In the genomic region with DNA sequence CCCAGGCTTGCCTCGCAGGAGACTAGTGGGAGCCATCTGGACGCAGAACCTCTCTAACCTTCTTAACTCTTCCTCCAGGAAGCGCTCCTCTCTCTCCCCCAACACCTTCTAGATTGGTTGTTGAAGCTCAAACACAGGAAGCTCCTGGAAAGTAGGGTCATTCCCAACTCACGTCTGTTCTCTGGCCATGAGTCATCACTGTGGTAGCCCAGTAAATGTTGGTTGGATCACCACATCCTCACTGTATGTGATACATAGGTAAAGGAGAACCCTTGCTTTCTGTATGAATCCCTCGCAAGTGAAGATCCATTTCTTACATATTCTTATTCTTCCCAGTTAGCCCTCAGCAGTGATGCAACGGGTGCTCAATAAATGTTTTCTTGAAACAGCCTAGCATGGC, we compare ENCODE assay signal across 27 mouse cellular contexts. TPM values are rescaled to one million over a fixed set of nuclear protein-coding genes. Genes with fewer than 3 reads are reported as not detected.
"Had no signal": no experiment of that assay in that cellular context is flagged by ENCODE, and none has a peak within 500 bp of the region (broad histone marks: within the 10 kb centered on the region; RNA-seq: fewer than 3 reads in every experiment).

No protein-coding gene starts in this region.

- ATAC-seq: hindbrain, embryonic 16.5 days; inflammation-experienced regulatory T-cells, adult 6 months; intestine, embryonic 15.5 days; intestine, postnatal 0 days had no signal

- H3K27ac ChIP-seq: gastrocnemius, adult 2 months; heart, adult 2 months; heart, embryonic 13.5 days; heart, embryonic 15.5 days; hindbrain, embryonic 10.5 days; hindbrain, embryonic 12.5 days; hindbrain, embryonic 14.5 days; intestine, embryonic 15.5 days; layer of hippocampus, adult 2 months; left cerebral cortex, adult 2 months; limb, embryonic 10.5 days; limb, embryonic 12.5 days had no signal

- H3K36me3 ChIP-seq: heart, embryonic 13.5 days; heart, embryonic 15.5 days; hindbrain, embryonic 10.5 days; hindbrain, embryonic 12.5 days; intestine, embryonic 15.5 days; limb, embryonic 10.5 days; limb, embryonic 12.5 days had no signal

- H3K9me3 ChIP-seq: heart, embryonic 13.5 days; heart, embryonic 15.5 days; hindbrain, embryonic 10.5 days; hindbrain, embryonic 12.5 days; intestine, embryonic 15.5 days; limb, embryonic 10.5 days; limb, embryonic 12.5 days had no signal

- DNase-seq: gastrocnemius, adult 2 months; gastrocnemius, postnatal 10 days; gastrocnemius, postnatal 25 days; heart, adult 2 months; heart, postnatal 14 days; heart, postnatal 36 days; kidney, adult 18-20 months; kidney, adult 8-10 months; kidney, postnatal 10 days; kidney, postnatal 4 days; liver had no signal

- H3K9ac ChIP-seq: heart, embryonic 13.5 days; heart, embryonic 15.5 days; hindbrain, embryonic 12.5 days; hindbrain, embryonic 14.5 days; intestine, embryonic 15.5 days; limb, embryonic 12.5 days had no signal

- H3K27me3 ChIP-seq: heart, embryonic 15.5 days; hindbrain, embryonic 12.5 days; intestine, embryonic 15.5 days; limb, embryonic 12.5 days had no signal

- H3K4me1 ChIP-seq: hindbrain, embryonic 10.5 days; hindbrain, embryonic 12.5 days; intestine, embryonic 15.5 days; limb, embryonic 12.5 days had no signal

- H3K4me3 ChIP-seq: gastrocnemius, adult 2 months; heart, adult 2 months; heart, embryonic 13.5 days; heart, embryonic 15.5 days; hindbrain, embryonic 10.5 days; hindbrain, embryonic 12.5 days; intestine, embryonic 15.5 days; layer of hippocampus, adult 2 months; left cerebral cortex, adult 2 months; limb, embryonic 10.5 days; limb, embryonic 12.5 days had no signal

- H3K4me2 ChIP-seq: heart, embryonic 11.5 days; heart, embryonic 13.5 days; heart, embryonic 15.5 days; hindbrain, embryonic 12.5 days; hindbrain, embryonic 14.5 days; intestine, embryonic 15.5 days; limb, embryonic 12.5 days; liver, embryonic 11.5 days had no signal

RNA-seq across cellular contexts. Expression of gene Acsbg1, which starts 16.1 kb away (rescaled TPM):
- total RNA-seq: granulocyte monocyte progenitor cell, adult 5-6 weeks had no signal
- polyA plus RNA-seq: heart, embryonic 15.5 days had no signal
